Mouse (Mus musculus) thymus, postnatal 4 days (tissue): ENCODE measurements around the gene Gm10282.

Source experiments
- DNase-seq: peaks from one replicate; pipeline ENCODE4 v3.0.0; 2021

Gm10282 gene

DNA sequence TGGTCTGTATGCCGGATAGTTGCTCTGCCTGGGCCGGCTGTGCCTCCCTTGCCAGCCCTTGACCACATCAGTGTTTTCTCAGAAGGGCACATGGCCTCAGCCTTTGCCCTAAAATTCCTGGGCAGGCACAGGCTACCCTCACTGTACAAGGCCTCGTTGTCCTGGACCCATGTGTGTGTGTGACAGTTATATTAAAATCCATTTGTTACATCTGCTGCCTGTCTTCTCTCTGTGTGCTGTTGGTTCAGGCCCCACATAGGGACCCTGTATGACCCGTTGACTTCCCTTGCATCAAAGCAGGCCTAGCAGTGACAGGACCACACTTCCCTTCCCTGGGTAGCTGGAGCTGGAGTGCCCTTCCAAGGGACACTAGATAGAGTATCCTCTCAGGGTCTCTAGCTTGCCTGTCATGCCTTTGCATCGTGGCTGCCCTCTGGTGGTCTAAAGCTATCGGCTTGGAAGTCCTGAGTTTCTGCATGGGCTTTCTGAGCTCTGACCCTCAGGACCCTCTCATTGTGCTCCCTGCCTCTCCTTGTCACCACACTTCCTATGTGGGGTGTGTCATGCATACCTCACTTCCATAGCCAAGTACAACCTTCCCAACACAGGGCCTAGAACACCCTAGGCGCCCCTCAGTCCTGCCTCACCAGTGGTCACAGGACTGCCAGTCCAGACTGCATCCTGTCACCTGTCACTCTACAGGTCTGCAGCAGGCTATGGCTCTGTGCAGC is 47.7 kb downstream of the Gm10282 start:
- DNase-seq, result peak; percentile 79
